Mouse (Mus musculus) heart, postnatal 0 days (tissue): Measurements from ENCODE around the gene Lmod1.

Experiments
- CTCF ChIP-seq: IDR thresholded peaks from 2 replicates; pipeline ENCODE4 v1.5.1; 2016; ENCODE audit warnings: antibody characterized with exemption, control low read depth, low read depth
- EP300 ChIP-seq: IDR thresholded peaks from 2 replicates; pipeline ENCODE4 v1.6.1; 2016; ENCODE audit warnings: antibody characterized with exemption, low read depth

- TF ChIP-seq CTCF: no peak
- no peak for TF ChIP-seq EP300
Observed at GRCm38 (mm10) chr1:135323367-135323901, 1.2 kb upstream of the Lmod1 start.
